Mouse (Mus musculus): ENCODE measurements around the gene Gm37240. TPM values are rescaled to one million over a fixed set of nuclear protein-coding genes. Genes with fewer than 3 reads are reported as not detected.

Gene Gm37240
- polyA plus RNA-seq, 1 experiment from 2014 or later, result 0.82 TPM

DNA sequence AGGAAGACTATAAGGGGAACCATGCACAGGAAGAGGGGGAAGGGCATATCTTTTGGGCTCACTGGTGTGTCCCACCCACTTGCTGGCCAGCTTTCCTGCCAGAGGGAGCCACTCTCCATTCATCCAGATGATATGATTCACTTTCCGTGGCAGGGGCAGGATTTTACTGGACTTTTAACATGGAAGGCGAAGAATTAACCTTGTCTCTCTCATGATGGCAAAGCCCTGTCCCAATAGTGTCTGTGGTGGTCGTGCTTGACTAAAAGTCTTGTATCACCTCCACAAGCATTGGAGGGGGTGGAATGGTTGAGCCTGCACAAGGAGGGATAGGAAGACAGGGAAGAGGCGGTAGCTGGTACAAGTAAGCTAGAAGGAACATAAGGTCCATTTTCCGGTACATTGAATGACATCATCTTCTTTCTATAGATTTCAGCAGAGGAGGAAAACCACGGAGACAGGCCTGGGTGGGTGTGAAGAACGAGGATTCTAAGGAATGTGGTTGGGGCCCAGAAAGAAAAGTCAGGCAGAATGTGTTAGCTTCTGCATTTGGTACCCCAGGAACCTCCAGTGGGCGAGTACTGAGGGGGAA lies 576.8 kb downstream of the Gm37240 start:
- Histone ChIP-seq H3K4me2 (ENCODE audit: low read depth) (no peak overlapping the region), H3K9ac (ENCODE audit: low read length) (no peak overlapping the region), H3K27me3 (ENCODE audit: control insufficient read depth, insufficient read depth, low read length) (no peaks in the 10 kb centered on the region), H3K4me3 (ENCODE audit: low read depth, low read length) (no peak overlapping the region), H3K4me1 (ENCODE audit: control insufficient read depth, insufficient read depth, low read length) (no peaks in the 10 kb centered on the region), H3K9me3 (ENCODE audit: control insufficient read depth, low read length) (no peaks in the 10 kb centered on the region), H3K27ac (ENCODE audit: low read depth, low read length) (no peak overlapping the region), H3K36me3 (ENCODE audit: control insufficient read depth, insufficient read depth, low read length) (no peaks in the 10 kb centered on the region)
- DNase-seq (ENCODE audit: low spot score) (no peak), ATAC-seq (ENCODE audit: insufficient read depth, low FRiP score, low TSS enrichment) (no peak)
- WGBS, result 84% methylated on average over 8 of the region's 8 CpGs

- no peak overlapping the region for H3K4me2 ChIP-seq (ENCODE audit: low read depth)
- H3K27me3 ChIP-seq (ENCODE audit: control insufficient read depth, insufficient read depth, low read length), result no peaks in the 10 kb centered on the region
- no peak overlapping the region for H3K4me3 ChIP-seq (ENCODE audit: low read depth, low read length)
- no peaks in the 10 kb centered on the region for H3K4me1 ChIP-seq (ENCODE audit: control insufficient read depth, insufficient read depth, low read length)
- H3K9me3 ChIP-seq (ENCODE audit: control insufficient read depth, low read length), result no peaks in the 10 kb centered on the region
- H3K9ac ChIP-seq (ENCODE audit: low read length), result no peak overlapping the region
- H3K27ac ChIP-seq (ENCODE audit: low read depth, low read length), result no peak overlapping the region
- DNase-seq (ENCODE audit: low spot score) (no peak), ATAC-seq (ENCODE audit: insufficient read depth, low FRiP score, low TSS enrichment) (no peak)
- no peaks in the 10 kb centered on the region for H3K36me3 ChIP-seq (ENCODE audit: control insufficient read depth, insufficient read depth, low read length)
- WGBS, result 87% methylated on average over 6 of the region's 6 CpGs
Measured at GRCm38 (mm10) chr3:85309168-85309567, 578.1 kb downstream of the Gm37240 start.

- ATAC-seq (ENCODE audit: insufficient read depth, low FRiP score, low TSS enrichment) (no peak), DNase-seq (ENCODE audit: low spot score) (no peak)
- H3K9ac ChIP-seq (ENCODE audit: low read length), result no peak overlapping the region
- no peak overlapping the region for H3K27ac ChIP-seq (ENCODE audit: low read depth, low read length)
- no peak overlapping the region for H3K4me3 ChIP-seq (ENCODE audit: low read depth, low read length)
- H3K9me3 ChIP-seq (ENCODE audit: control insufficient read depth, low read length), result no peaks in the 10 kb centered on the region
- no peaks in the 10 kb centered on the region for H3K36me3 ChIP-seq (ENCODE audit: control insufficient read depth, insufficient read depth, low read length)
- H3K4me2 ChIP-seq (ENCODE audit: low read depth), result no peak overlapping the region
- H3K27me3 ChIP-seq (ENCODE audit: control insufficient read depth, insufficient read depth, low read length), result no peaks in the 10 kb centered on the region
- no peaks in the 10 kb centered on the region for H3K4me1 ChIP-seq (ENCODE audit: control insufficient read depth, insufficient read depth, low read length)
- WGBS, result 71% methylated on average over 4 of the region's 4 CpGs
Measured at GRCm38 (mm10) chr3:85308706-85309105, 578.6 kb downstream of the Gm37240 start.

DNA sequence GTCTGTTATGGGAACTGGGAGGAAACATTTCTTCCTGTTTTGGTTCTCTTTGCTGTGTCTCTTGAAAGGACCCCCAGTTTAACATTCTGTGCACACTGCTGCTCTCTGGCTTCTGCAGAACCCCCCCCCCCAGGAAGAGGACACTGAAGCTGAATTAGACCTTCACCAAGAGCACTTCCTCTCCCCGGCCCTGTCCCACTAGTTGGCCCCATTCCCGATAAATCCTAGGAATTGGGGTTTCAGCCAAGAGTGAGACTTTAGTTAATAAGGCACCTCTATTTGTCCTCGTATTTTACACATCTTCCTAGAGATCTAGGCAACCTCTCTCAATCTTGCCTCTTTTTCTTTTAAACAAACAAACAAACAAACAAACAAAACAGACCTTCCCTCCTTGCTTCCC lies 585.5 kb downstream of the Gm37240 start:
- Histone ChIP-seq H3K27ac (ENCODE audit: low read depth, low read length) (no peak overlapping the region), H3K4me3 (ENCODE audit: low read depth, low read length) (no peak overlapping the region)
- no peak for ATAC-seq (ENCODE audit: insufficient read depth, low FRiP score, low TSS enrichment)

GRCm38 (mm10) chr3:85301336-85301735 lies 586.0 kb downstream of the Gm37240 start:
- no peak overlapping the region for H3K27ac ChIP-seq (ENCODE audit: low read depth, low read length)
- H3K4me3 ChIP-seq (ENCODE audit: low read depth, low read length), result no peak overlapping the region
- WGBS, result 98% methylated on average over 2 of the region's 2 CpGs

More for the DNA sequence above, 585.5 kb downstream of the Gm37240 start:
- Histone ChIP-seq H3K36me3 (ENCODE audit: control insufficient read depth, insufficient read depth, low read length) (no peaks in the 10 kb centered on the region), H3K9ac (ENCODE audit: low read length) (no peak overlapping the region), H3K9me3 (ENCODE audit: control insufficient read depth, low read length) (no peaks in the 10 kb centered on the region), H3K4me2 (ENCODE audit: low read depth) (no peak overlapping the region), H3K27me3 (ENCODE audit: control insufficient read depth, insufficient read depth, low read length) (no peaks in the 10 kb centered on the region), H3K4me1 (ENCODE audit: control insufficient read depth, insufficient read depth, low read length) (no peaks in the 10 kb centered on the region)
- 90% methylated on average over 3 of the region's 3 CpGs for WGBS
- DNase-seq (ENCODE audit: low spot score), result no peak

DNA sequence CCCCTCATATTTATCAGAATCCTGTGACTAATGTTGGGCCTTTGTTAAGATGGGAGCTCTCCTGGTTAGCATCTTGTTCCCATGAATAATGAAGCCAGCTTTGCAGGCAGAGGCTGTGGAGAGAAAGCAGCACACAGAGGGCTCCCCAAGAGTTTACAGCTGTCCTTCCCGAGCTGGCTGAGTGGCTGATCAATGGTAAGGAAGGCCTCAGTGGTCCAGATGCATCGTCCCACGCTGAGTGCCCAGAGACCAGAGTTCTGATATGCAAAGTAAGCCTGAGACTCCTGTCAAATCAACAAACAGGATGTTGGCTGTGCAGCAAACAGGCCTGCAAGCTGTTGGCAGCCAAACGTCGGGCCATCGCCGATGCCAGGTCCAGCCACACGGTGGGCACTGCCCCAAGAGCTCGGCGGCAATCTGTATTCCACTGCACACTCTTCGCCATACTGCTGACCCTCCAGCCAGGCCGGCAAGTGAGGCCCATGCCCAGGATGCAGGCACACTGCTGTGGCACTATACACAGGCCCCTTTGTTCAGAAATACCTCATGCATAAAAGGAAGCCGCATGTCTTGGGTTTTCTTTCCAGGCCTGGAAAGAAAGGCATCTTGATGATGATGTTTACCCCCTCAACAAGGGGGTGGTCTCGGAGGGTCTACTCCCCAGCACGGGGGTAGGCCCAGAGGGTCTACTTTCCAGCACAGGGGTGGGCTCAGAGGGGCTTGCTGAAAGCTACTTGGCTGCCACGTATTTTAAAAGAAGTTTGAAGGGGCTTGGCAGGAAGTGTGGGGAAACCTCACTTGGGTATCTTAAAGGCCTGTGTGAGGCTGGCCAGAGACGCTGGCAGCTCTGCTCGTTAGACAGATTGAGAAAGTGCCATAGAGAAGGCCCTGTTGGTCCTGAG lies 587.4 kb downstream of the Gm37240 start:
- Histone ChIP-seq H3K4me3 (ENCODE audit: low read depth, low read length) (no peak overlapping the region), H3K4me1 (ENCODE audit: control insufficient read depth, insufficient read depth, low read length) (no peaks in the 10 kb centered on the region), H3K9ac (ENCODE audit: low read length) (no peak overlapping the region), H3K27me3 (ENCODE audit: control insufficient read depth, insufficient read depth, low read length) (no peaks in the 10 kb centered on the region), H3K27ac (ENCODE audit: low read depth, low read length) (no peak overlapping the region), H3K36me3 (ENCODE audit: control insufficient read depth, insufficient read depth, low read length) (no peaks in the 10 kb centered on the region), H3K9me3 (ENCODE audit: control insufficient read depth, low read length) (no peaks in the 10 kb centered on the region), H3K4me2 (ENCODE audit: low read depth) (no peak overlapping the region)
- peak; percentile 60; the same call in 1 of the 2 replicates for ATAC-seq (ENCODE audit: insufficient read depth, low FRiP score, low TSS enrichment)
- WGBS, result 71% methylated on average over 18 of the region's 18 CpGs
- DNase-seq (ENCODE audit: low spot score), result peak; percentile 18

More at GRCm38 (mm10) chr3:85301336-85301735, 586.0 kb downstream of the Gm37240 start:
- no peaks in the 10 kb centered on the region for H3K4me1 ChIP-seq (ENCODE audit: control insufficient read depth, insufficient read depth, low read length)
- no peak for ATAC-seq (ENCODE audit: insufficient read depth, low FRiP score, low TSS enrichment)
- H3K9ac ChIP-seq (ENCODE audit: low read length), result no peak overlapping the region
- DNase-seq (ENCODE audit: low spot score), result no peak
- H3K9me3 ChIP-seq (ENCODE audit: control insufficient read depth, low read length), result no peaks in the 10 kb centered on the region
- no peaks in the 10 kb centered on the region for H3K36me3 ChIP-seq (ENCODE audit: control insufficient read depth, insufficient read depth, low read length)
- no peaks in the 10 kb centered on the region for H3K27me3 ChIP-seq (ENCODE audit: control insufficient read depth, insufficient read depth, low read length)
- no peak overlapping the region for H3K4me2 ChIP-seq (ENCODE audit: low read depth)

DNA sequence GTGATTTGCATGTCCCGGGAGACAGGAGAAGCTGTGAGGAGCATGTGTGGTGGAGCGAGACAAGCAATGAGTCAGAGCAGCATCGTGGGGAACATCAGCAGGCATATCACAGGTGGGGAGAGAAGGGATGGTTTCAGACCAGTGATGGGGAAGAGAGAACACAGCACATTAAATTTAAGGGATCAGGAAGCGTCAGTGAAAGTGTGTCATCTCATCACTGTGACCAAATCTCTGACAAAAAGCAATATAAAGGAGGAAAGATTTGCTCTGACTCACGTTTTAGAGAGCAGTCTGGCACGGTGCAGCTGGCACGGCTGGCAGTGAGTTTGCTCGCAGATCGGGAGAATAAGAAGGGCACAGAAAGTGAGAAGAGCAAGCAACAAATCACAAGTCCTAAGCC lies 592.1 kb downstream of the Gm37240 start:
- no peak overlapping the region for H3K27ac ChIP-seq (ENCODE audit: low read depth, low read length)
- no peaks in the 10 kb centered on the region for H3K36me3 ChIP-seq (ENCODE audit: control insufficient read depth, insufficient read depth, low read length)
- no peaks in the 10 kb centered on the region for H3K9me3 ChIP-seq (ENCODE audit: control insufficient read depth, low read length)
- no peak for ATAC-seq (ENCODE audit: insufficient read depth, low FRiP score, low TSS enrichment)
- H3K27me3 ChIP-seq (ENCODE audit: control insufficient read depth, insufficient read depth, low read length), result no peaks in the 10 kb centered on the region
- 86% methylated on average over 9 of the region's 9 CpGs for WGBS
- DNase-seq (ENCODE audit: low spot score), result no peak
- no peak overlapping the region for H3K4me2 ChIP-seq (ENCODE audit: low read depth)
- H3K4me1 ChIP-seq (ENCODE audit: control insufficient read depth, insufficient read depth, low read length), result no peaks in the 10 kb centered on the region
- no peak overlapping the region for H3K9ac ChIP-seq (ENCODE audit: low read length)
- no peak overlapping the region for H3K4me3 ChIP-seq (ENCODE audit: low read depth, low read length)

GRCm38 (mm10) chr3:85287627-85288026 lies 599.7 kb downstream of the Gm37240 start:
- no peak for ATAC-seq (ENCODE audit: insufficient read depth, low FRiP score, low TSS enrichment)
- WGBS, result 88% methylated on average over 2 of the region's 2 CpGs
- no peak overlapping the region for H3K4me2 ChIP-seq (ENCODE audit: low read depth)

GRCm38 (mm10) chr3:85284483-85284882 lies 602.8 kb downstream of the Gm37240 start:
- DNase-seq (ENCODE audit: low spot score), result no peak
- H3K36me3 ChIP-seq (ENCODE audit: control insufficient read depth, insufficient read depth, low read length), result no peaks in the 10 kb centered on the region
- H3K4me1 ChIP-seq (ENCODE audit: control insufficient read depth, insufficient read depth, low read length), result no peaks in the 10 kb centered on the region
- no peak overlapping the region for H3K9ac ChIP-seq (ENCODE audit: low read length)
- H3K4me2 ChIP-seq (ENCODE audit: low read depth), result no peak overlapping the region
- no peak overlapping the region for H3K27ac ChIP-seq (ENCODE audit: low read depth, low read length)
- no peaks in the 10 kb centered on the region for H3K27me3 ChIP-seq (ENCODE audit: control insufficient read depth, insufficient read depth, low read length)
- ATAC-seq (ENCODE audit: insufficient read depth, low FRiP score, low TSS enrichment), result no peak
- no peaks in the 10 kb centered on the region for H3K9me3 ChIP-seq (ENCODE audit: control insufficient read depth, low read length)
- H3K4me3 ChIP-seq (ENCODE audit: low read depth, low read length), result no peak overlapping the region
- WGBS, result 84% methylated on average over 2 of the region's 2 CpGs

More at GRCm38 (mm10) chr3:85287627-85288026, 599.7 kb downstream of the Gm37240 start:
- H3K4me3 ChIP-seq (ENCODE audit: low read depth, low read length), result no peak overlapping the region
- H3K4me1 ChIP-seq (ENCODE audit: control insufficient read depth, insufficient read depth, low read length), result no peaks in the 10 kb centered on the region
- H3K9me3 ChIP-seq (ENCODE audit: control insufficient read depth, low read length), result no peaks in the 10 kb centered on the region
- no peak for DNase-seq (ENCODE audit: low spot score)
- no peaks in the 10 kb centered on the region for H3K36me3 ChIP-seq (ENCODE audit: control insufficient read depth, insufficient read depth, low read length)
- H3K27ac ChIP-seq (ENCODE audit: low read depth, low read length), result no peak overlapping the region
- no peak overlapping the region for H3K9ac ChIP-seq (ENCODE audit: low read length)
- H3K27me3 ChIP-seq (ENCODE audit: control insufficient read depth, insufficient read depth, low read length), result no peaks in the 10 kb centered on the region

Data from neural tube, embryonic 11.5 days (tissue).